ENCODE assay signal across 9 mouse cellular contexts in genomic region chr19:9836581-9837340, GRCm38 (mm10). TPM values are rescaled to one million over a fixed set of nuclear protein-coding genes. Genes with fewer than 3 reads are reported as not detected.
DNase-seq lines count a peak whose midpoint lies in the region; ATAC-seq lines count a peak whose summit lies in the region.
"Not testable (repeated sequence)": the region's sequence is repeated elsewhere in the genome, so short reads cannot be mapped to it uniquely, and the experiment has no call there.
"Had no signal": no experiment of that assay in that cellular context is flagged by ENCODE, and none has a peak within 500 bp of the region (broad histone marks: within the 10 kb centered on the region; RNA-seq: fewer than 3 reads in every experiment).

No protein-coding gene starts in this region.

- peak overlapping the region; percentile 37 to 52; a peak in 3 of 4 replicates for H3K4me3 ChIP-seq in ES-E14 (ENCODE audit: insufficient read depth in 1 of 2, low read depth in 1 of 2, low read length in 2 of 2, poor library complexity in 1 of 2, severe bottlenecking in 1 of 2)
- 0 out of 2 replicates have a peak overlapping the region, but pooled peaks have one; percentile 16 for H3K4me3 ChIP-seq in hindbrain, embryonic 11.5 days (ENCODE audit: low read depth, low read length)
- H3K4me3 ChIP-seq in liver, embryonic 13.5 days (replicated peaks): peak overlapping the region; percentile 47
- H3K4me3 ChIP-seq in stomach, embryonic 14.5 days (ENCODE audit: low read depth, low read length): peak overlapping the region; percentile 22; the same call in 1 of the 2 replicates

- H3K9ac ChIP-seq in ES-E14 (ENCODE audit: insufficient read depth, low read depth, low read length, poor library complexity, severe bottlenecking): peak overlapping the region; percentile 54
- not testable (repeated sequence) for H3K9ac ChIP-seq in hindbrain, embryonic 11.5 days (ENCODE audit: low read depth, low read length); liver, embryonic 13.5 days; stomach, embryonic 14.5 days (replicated peaks; ENCODE audit: low read depth, low read length)

- in situ Hi-C loops in ES-E14 (cut with MboI; ENCODE audit: low sequenced_read_pairs in 2 of 2, unreplicated experiment in 2 of 2): not testable (repeated sequence)

- H3K36me3 ChIP-seq in ES-E14 (ENCODE audit: control insufficient read depth, insufficient read depth, low read length, poor library complexity, severe bottlenecking); hindbrain, embryonic 11.5 days (ENCODE audit: control insufficient read depth, insufficient read depth, low read length); liver, embryonic 13.5 days; stomach, embryonic 14.5 days (ENCODE audit: control insufficient read depth, insufficient read depth, low read length): not testable (repeated sequence)

- not testable (repeated sequence) for H3K4me2 ChIP-seq in hindbrain, embryonic 11.5 days (replicated peaks; ENCODE audit: low read depth, low read length); stomach, embryonic 14.5 days (replicated peaks; ENCODE audit: low read depth, low read length)
- H3K4me2 ChIP-seq in liver, embryonic 13.5 days: peak overlapping the region; percentile 62

- H3K4me1 ChIP-seq in ES-E14 (ENCODE audit: control insufficient read depth in 2 of 2, insufficient read depth in 2 of 2, low read length in 2 of 2, poor library complexity in 1 of 2); hindbrain, embryonic 11.5 days (replicated peaks; ENCODE audit: control insufficient read depth, insufficient read depth, low read length); liver, embryonic 13.5 days (replicated peaks); stomach, embryonic 14.5 days (ENCODE audit: control insufficient read depth, insufficient read depth, low read length): not testable (repeated sequence)

- H3K9me3 ChIP-seq in ES-E14 (ENCODE audit: control insufficient read depth, insufficient read depth, low read depth, low read length); hindbrain, embryonic 11.5 days (ENCODE audit: control insufficient read depth, low read length); liver, embryonic 13.5 days (replicated peaks); stomach, embryonic 14.5 days (ENCODE audit: control insufficient read depth, low read depth, low read length): not testable (repeated sequence)

- WGBS in hindbrain, embryonic 11.5 days: 15% methylated on average over 16 of the region's 21 CpGs
- 11% methylated on average over 18 of the region's 21 CpGs for WGBS in liver, embryonic 13.5 days (ENCODE audit: insufficient replicate concordance)
- WGBS in stomach, embryonic 14.5 days: 15% methylated on average over 17 of the region's 21 CpGs

- not testable (repeated sequence) for H3K27me3 ChIP-seq in hindbrain, embryonic 11.5 days (ENCODE audit: control insufficient read depth, insufficient read depth, low read length); liver, embryonic 13.5 days; stomach, embryonic 14.5 days (ENCODE audit: control insufficient read depth, insufficient read depth, low read length)

- not testable (repeated sequence) for DNase-seq in ES-E14 (ENCODE audit: low read depth, low spot score)
- DNase-seq in cerebellum, postnatal 14 days: peak; percentile 63 to 68
- DNase-seq in gastrocnemius, adult 18-20 months (ENCODE audit: low spot score): peak; percentile 30
- peak; percentile 2 for DNase-seq in hindbrain, embryonic 11.5 days (ENCODE audit: low spot score)
- DNase-seq in layer of hippocampus, adult 11-12 months (ENCODE audit: low spot score): peak; percentile 58
- DNase-seq in liver, embryonic 13.5 days: peak; percentile 60
- peak; percentile 26 for DNase-seq in naive thymus-derived CD4-positive, alpha-beta T cell, adult 2 months (ENCODE audit: low read depth)

- H3K27ac ChIP-seq in ES-E14 (ENCODE audit: insufficient read depth, low read depth, low read length, poor library complexity, severe bottlenecking); hindbrain, embryonic 11.5 days (ENCODE audit: low read depth, low read length); liver, embryonic 13.5 days: not testable (repeated sequence)
- peak overlapping the region; percentile 52; the same call in 1 of the 2 replicates for H3K27ac ChIP-seq in stomach, embryonic 14.5 days (ENCODE audit: low read length)

- peak; percentile 93 for ATAC-seq in hindbrain, embryonic 11.5 days (ENCODE audit: low FRiP score)
- peak; percentile 71 for ATAC-seq in liver, embryonic 13.5 days (ENCODE audit: low read depth)
- ATAC-seq in stomach, embryonic 14.5 days (ENCODE audit: insufficient number of reproducible peaks, insufficient read depth, low FRiP score, low read depth): peak; percentile 89; the same call in 1 of the 2 replicates

RNA-seq across cellular contexts. Expression of gene Scgb2a2, which starts 10.6 kb away (rescaled TPM):
- not detected in 2 replicates for total RNA-seq in ES-E14 (2012; rRNA removed)
- total RNA-seq in gastrocnemius, adult 18-20 months (2021): not detected
- not detected in 2 replicates for polyA plus RNA-seq in hindbrain, embryonic 11.5 days (2014; fragmentation: Nextera tagmentation; extraction: Ambion mirVana)
- not detected in 2 replicates for polyA plus RNA-seq in liver, embryonic 13.5 days (2015; fragmentation: Nextera tagmentation; extraction: Ambion mirVana)
- not detected in 2 replicates for polyA plus RNA-seq in stomach, embryonic 14.5 days (2014; fragmentation: Nextera tagmentation; extraction: Ambion mirVana)
- total RNA-seq: megakaryocyte, adult 5-6 weeks had no signal
